Mouse (Mus musculus) kidney, embryonic 15.5 days (tissue): Measurements from ENCODE around the gene Hist1h2bk. TPM values are rescaled to one million over a fixed set of nuclear protein-coding genes. Genes with fewer than 3 reads are reported as not detected.
"Not testable (repeated sequence)": the region's sequence is repeated elsewhere in the genome, so short reads cannot be mapped to it uniquely, and the experiment has no call there.

Experiments used
- ATAC-seq: fragments of 200-750 bp; cut with Nextera tagmentation; replicated peaks from 2 replicates; pipeline ENCODE4 v1.8.0; 2017; ENCODE audit warnings: moderate TSS enrichment; ENCODE audit not compliant: low FRiP score
- H3K27ac ChIP-seq: fragments of 300-500 bp; sonication (generic); 2 replicates; pipeline ENCODE4 v1.5.1; 2015; ENCODE audit warnings: mild to moderate bottlenecking, inconsistent platforms
- H3K27me3 ChIP-seq: fragments of 300-500 bp; sonication (generic); 2 replicates; pipeline ENCODE4 v1.6.1; 2015; ENCODE audit warnings: inconsistent platforms
- H3K36me3 ChIP-seq: fragments of 300-500 bp; sonication (generic); 2 replicates; pipeline ENCODE4 v1.6.1; 2015; ENCODE audit warnings: inconsistent platforms
- H3K4me1 ChIP-seq: fragments of 300-500 bp; sonication (generic); 2 replicates; pipeline ENCODE4 v1.6.1; 2015; ENCODE audit warnings: inconsistent platforms
- H3K4me2 ChIP-seq: fragments of 300-500 bp; sonication (generic); 2 replicates; pipeline ENCODE4 v1.6.1; 2015; ENCODE audit warnings: moderate library complexity, mild to moderate bottlenecking, inconsistent platforms
- H3K4me3 ChIP-seq: fragments of 300-500 bp; sonication (generic); replicated peaks from 2 replicates; pipeline ENCODE4 v1.5.1; 2015; ENCODE audit warnings: mild to moderate bottlenecking, inconsistent platforms
- H3K9ac ChIP-seq: fragments of 300-500 bp; sonication (generic); 2 replicates; pipeline ENCODE4 v1.6.1; 2015; ENCODE audit warnings: mild to moderate bottlenecking, inconsistent platforms
- H3K9me3 ChIP-seq: fragments of 300-500 bp; sonication (generic); replicated peaks from 2 replicates; pipeline ENCODE4 v1.6.1; 2016; ENCODE audit warnings: inconsistent platforms
- whole genome bisulfite sequencing: fragments of 180-500 bp; shearing (Covaris S2); methylation state at CpG from one replicate; pipeline ENCODE4 v1.1.7; 2015; ENCODE audit warnings: mixed read lengths; 5-methylcytosine and 5-hydroxymethylcytosine counted together
- polyA plus RNA-seq: library from polyadenylated mRNA; unstranded; fragments of >200 nt; fragmentation: Nextera tagmentation; extraction: Ambion mirVana; gene quantifications from 2 replicates; pipeline ENCODE4 v1.2.1, GENCODE M21; 2015

The Hist1h2bk gene
- polyA plus RNA-seq, 1 experiment from 2014 or later: 8.8 TPM

DNA sequence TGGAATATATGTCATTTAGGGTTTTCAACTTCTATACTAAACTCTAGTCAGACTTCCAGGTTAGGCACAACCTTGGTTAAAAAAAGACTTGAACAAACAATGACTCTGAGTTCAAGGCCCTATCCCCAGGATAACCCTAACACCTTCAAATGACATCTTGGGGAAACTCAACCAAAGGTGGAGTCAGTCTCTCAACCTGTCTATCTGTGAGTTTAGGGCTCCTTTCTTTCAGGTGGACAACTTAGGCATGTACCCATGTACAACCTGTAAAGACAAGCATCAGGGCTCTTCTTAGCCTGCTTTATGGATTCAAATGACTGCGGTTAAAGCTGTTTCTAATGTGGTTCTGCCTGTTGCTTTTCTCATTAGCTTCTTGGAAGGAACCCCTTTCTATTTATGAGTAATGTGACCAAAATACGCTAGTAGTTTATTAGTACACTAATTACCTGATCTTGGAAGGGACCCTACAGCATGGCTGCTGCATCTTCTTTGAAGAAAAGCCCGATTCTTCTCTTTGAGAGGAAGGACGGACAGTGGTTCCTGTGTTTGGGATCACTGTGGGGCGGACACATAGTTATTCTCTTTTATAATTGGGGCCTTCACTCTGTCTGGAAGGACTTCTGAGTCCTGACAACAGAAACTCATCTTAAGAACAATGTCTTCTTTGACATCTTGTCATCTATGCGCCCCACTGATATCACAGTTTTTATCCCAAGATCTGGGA is 8.9 kb downstream of the Hist1h2bk start:
- H3K36me3 ChIP-seq: no peaks in the 10 kb centered on the region
- H3K4me3 ChIP-seq: peak overlapping the region; percentile 44
- H3K9ac ChIP-seq: no peak overlapping the region
- H3K9me3 ChIP-seq: no peaks in the 10 kb centered on the region
- H3K27me3 ChIP-seq: no peaks in the 10 kb centered on the region
- H3K27ac ChIP-seq: peak overlapping the region; percentile 89; the same call in 1 of the 2 replicates
- no peak for ATAC-seq
- peak overlapping the region; percentile 61 for H3K4me2 ChIP-seq
- peaks cover 18% of the 10 kb centered on the region for H3K4me1 ChIP-seq
- 89% methylated on average over 6 of the region's 6 CpGs for WGBS

DNA sequence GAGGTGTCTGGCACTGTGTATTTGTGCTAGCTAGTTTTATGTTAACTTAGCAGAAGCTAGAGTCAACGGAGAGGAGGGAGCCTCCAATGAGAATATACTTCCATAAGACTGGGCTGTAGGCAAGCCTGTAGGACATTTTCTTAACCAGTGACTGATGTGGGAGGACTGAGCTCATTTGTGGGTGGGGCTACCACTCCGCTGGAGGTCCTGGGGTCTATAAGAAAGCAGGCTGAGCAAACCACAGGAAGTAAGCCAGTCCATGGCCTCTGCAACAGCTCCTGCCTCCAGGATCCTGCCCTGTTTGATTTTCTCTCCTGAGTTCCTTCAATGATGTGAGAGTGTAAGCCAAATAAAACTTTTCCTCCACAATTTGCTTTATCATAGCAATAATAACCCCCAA is 9.6 kb downstream of the Hist1h2bk start:
- no peak overlapping the region for H3K4me2 ChIP-seq
- WGBS: 49% methylated on average over 2 of the region's 2 CpGs
- peaks cover 17% of the 10 kb centered on the region for H3K4me1 ChIP-seq
- no peak overlapping the region for H3K27ac ChIP-seq
- ATAC-seq: no peak
- no peaks in the 10 kb centered on the region for H3K36me3 ChIP-seq
- no peak overlapping the region for H3K9ac ChIP-seq
- H3K27me3 ChIP-seq: no peaks in the 10 kb centered on the region
- no peaks in the 10 kb centered on the region for H3K9me3 ChIP-seq
- no peak overlapping the region for H3K4me3 ChIP-seq

DNA sequence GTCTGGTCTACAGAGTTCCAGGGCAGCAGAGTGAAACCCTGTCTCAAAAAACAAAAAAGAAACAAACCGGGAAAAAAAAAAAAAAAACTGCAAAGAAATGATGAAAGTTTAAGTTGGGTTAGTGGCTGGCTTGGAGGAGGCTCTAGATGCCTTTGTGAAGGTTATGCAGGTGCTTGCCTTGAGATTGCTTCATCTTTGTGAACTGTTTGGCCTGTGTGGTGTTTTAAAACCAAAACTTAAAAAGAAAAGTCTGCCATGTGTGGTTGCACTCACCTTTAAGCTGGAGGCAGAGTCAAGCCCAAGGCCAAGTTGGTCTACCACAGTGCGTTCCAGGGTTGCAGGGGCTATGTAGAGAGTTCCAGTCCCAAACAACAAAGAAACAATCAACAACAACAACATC is 13.4 kb downstream of the Hist1h2bk start:
- H3K4me1 ChIP-seq: peaks cover 8% of the 10 kb centered on the region
- ATAC-seq: no peak
- no peak overlapping the region for H3K4me3 ChIP-seq
- no peak overlapping the region for H3K27ac ChIP-seq
- no peaks in the 10 kb centered on the region for H3K9me3 ChIP-seq
- no peaks in the 10 kb centered on the region for H3K36me3 ChIP-seq
- H3K9ac ChIP-seq: no peak overlapping the region
- WGBS: 83% methylated on average over 2 of the region's 2 CpGs
- no peak overlapping the region for H3K4me2 ChIP-seq
- H3K27me3 ChIP-seq: no peaks in the 10 kb centered on the region

DNA sequence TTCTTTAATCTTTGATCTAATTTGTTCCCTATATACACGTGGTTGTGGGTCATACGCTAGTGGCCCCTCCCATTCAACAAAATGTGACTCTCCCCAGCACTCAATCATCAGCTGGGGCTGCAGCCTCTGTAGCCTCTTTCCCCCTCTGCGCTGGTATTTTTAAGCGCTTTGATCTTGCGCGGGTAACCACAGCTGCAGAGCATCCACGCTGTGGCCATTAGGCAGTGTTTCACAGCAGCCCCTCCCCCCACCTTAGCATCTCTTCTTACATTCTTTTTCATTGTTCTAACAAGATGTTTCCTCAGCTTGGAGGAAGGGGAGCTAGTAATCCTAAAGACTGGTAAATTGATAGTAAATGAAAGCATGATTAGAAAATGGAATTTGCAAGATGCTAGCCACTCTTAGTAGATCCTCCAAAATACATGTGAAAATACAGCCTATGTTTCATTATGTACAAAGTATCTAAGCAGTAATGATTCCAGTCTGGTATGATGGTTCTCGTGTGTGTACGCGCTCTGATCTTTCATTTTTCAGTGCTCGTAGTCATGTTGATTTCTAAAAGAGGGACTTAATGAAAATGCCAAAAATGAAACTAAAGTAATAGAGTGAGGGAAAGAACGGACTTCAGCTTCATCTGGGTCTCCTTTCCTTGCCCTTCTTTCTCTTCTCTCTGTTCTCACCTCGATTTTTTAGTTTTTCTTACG is 14.2 kb downstream of the Hist1h2bk start:
- H3K4me3 ChIP-seq: peak overlapping the region; percentile 59
- no peaks in the 10 kb centered on the region for H3K36me3 ChIP-seq
- under 1% methylated on average over 14 of the region's 14 CpGs for WGBS
- peak overlapping the region; percentile 69 for H3K4me2 ChIP-seq
- ATAC-seq: peak; percentile 24; the same call in 1 of the 2 replicates
- H3K9ac ChIP-seq: peak overlapping the region; percentile 19; the same call in 1 of the 2 replicates
- H3K27ac ChIP-seq: peak overlapping the region; percentile 93
- H3K27me3 ChIP-seq: no peaks in the 10 kb centered on the region
- H3K4me1 ChIP-seq: peaks cover 2% of the 10 kb centered on the region; the same call in 1 of the 2 replicates
- no peaks in the 10 kb centered on the region for H3K9me3 ChIP-seq

DNA sequence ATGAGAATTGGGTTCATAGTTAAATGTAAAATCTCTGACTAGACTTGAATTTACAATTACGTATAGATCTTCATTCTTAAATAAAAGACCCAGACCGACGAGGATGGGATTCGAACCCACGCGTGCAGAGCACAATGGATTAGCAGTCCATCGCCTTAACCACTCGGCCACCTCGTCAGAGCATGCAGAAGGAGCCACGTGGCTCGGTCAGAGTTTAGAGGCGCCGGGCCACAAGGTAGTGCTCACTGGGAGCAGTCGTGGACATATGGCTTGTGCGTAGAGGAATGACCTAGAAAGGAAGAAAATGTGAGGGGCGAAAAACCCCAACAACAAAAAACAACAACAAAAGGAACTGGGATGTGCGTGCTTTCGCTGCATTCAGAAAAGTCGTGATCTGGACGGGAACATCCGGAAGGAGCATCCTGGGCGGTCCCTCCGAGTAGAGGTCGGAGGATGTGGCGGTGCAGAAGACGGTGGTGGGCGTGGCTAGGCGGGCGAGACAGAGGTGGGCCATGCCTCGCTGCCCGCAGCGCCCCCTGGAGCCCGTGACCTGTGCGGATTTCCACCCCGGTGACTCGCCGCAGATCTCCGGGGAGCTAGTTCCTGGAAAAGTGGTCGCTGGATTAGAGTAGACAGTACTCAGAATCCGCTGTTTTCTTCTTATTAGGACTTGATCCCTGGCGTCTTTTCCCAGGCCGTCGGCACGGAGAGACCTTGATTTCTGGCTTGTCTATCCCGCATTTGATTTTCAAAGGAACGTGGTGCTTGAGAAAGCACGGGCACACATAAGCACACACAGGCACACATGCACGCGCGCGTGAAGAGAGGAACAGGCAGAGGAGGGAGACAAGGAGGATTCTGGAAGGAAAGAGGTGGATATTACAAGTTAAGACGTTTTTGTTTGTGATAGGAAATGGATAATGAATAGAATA is 15.2 kb downstream of the Hist1h2bk start:
- WGBS: under 1% methylated on average over 52 of the region's 52 CpGs
- peaks cover 2% of the 10 kb centered on the region; the same call in 1 of the 2 replicates for H3K4me1 ChIP-seq
- peak overlapping the region; percentile 60 for H3K9ac ChIP-seq
- H3K4me2 ChIP-seq: peak overlapping the region; percentile 69
- H3K9me3 ChIP-seq: no peaks in the 10 kb centered on the region
- H3K27ac ChIP-seq: peak overlapping the region; percentile 93
- peak overlapping the region; percentile 59 for H3K4me3 ChIP-seq
- no peaks in the 10 kb centered on the region for H3K36me3 ChIP-seq
- H3K27me3 ChIP-seq: no peaks in the 10 kb centered on the region
- ATAC-seq: peak; percentile 96

DNA sequence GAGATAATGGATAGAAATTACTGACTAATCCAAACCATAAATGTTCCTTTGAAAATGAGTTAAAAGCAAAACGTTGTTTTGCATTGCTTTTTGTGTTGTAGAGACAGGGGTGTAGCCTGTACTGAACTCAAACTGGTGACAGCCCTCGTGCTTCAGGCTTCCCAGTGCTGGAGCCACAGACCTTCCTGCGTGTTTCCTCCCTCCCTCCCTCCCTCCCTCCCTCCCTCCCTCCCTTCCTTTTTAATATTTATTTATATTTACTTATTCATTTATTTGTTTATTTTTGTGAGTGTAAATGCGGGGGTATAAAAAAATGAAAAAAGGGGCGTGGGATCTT is 15.8 kb downstream of the Hist1h2bk start:
- no peak for ATAC-seq
- H3K27me3 ChIP-seq: no peaks in the 10 kb centered on the region
- peaks cover 2% of the 10 kb centered on the region; the same call in 1 of the 2 replicates for H3K4me1 ChIP-seq
- H3K4me3 ChIP-seq: peak overlapping the region; percentile 59
- H3K9ac ChIP-seq: peak overlapping the region; percentile 60
- 11% methylated on average over 5 of the region's 5 CpGs for WGBS
- no peaks in the 10 kb centered on the region for H3K36me3 ChIP-seq
- peak overlapping the region; percentile 69 for H3K4me2 ChIP-seq
- no peaks in the 10 kb centered on the region for H3K9me3 ChIP-seq
- H3K27ac ChIP-seq: peak overlapping the region; percentile 93

DNA sequence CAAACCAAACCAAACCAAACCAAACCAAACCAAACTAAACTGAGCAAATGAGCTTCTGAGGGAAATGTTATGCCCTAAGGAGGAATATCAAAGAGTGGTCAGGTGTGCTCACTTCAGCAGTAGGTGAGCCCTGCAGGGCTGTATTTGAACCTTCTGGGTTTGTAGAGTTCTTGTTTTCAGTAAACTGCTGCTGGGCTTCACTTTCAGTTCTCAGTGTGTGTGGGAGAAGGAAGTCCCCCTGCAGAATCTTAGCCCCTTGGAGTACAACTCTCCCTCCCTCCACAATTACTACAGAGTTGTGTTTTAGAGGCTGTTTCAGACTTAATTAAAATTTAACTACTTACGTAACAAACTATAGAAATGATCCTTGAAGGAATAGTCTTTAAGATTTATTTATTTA is 18.1 kb downstream of the Hist1h2bk start:
- Histone ChIP-seq H3K4me3 (no peak overlapping the region), H3K9me3 (no peaks in the 10 kb centered on the region), H3K36me3 (no peaks in the 10 kb centered on the region), H3K9ac (no peak overlapping the region), H3K4me2 (no peak overlapping the region), H3K27me3 (no peaks in the 10 kb centered on the region), H3K27ac (no peak overlapping the region), H3K4me1 (peaks cover 2% of the 10 kb centered on the region; the same call in 1 of the 2 replicates)
- 97% methylated on average over 1 of the region's 1 CpGs for WGBS
- no peak for ATAC-seq

DNA sequence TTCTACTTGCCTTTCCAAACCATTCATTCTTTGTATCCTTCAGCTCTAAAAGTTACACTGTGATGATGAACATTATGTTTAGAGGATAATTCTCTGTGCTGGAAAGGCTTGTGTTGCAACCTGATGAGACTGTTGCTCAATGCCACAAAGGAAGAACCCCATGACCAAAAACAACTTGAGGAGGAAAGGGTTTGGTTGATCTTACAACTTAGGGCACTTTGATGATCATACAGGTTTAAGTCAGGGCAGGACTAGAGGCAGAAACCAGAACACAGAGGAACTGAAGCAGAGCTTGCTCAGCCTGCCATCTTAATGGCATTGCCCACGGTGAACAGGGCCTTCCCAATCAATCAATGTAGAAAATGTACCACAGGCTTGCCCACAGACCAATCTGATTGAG is 25.8 kb downstream of the Hist1h2bk start:
- no peak overlapping the region for H3K4me2 ChIP-seq
- H3K9ac ChIP-seq: no peak overlapping the region
- no peaks in the 10 kb centered on the region for H3K9me3 ChIP-seq
- H3K36me3 ChIP-seq: no peaks in the 10 kb centered on the region
- no peak overlapping the region for H3K27ac ChIP-seq
- no peaks in the 10 kb centered on the region for H3K27me3 ChIP-seq
- H3K4me3 ChIP-seq: no peak overlapping the region
- no peak for ATAC-seq
- WGBS: 79% methylated on average over 1 of the region's 1 CpGs
- H3K4me1 ChIP-seq: no peaks in the 10 kb centered on the region

DNA sequence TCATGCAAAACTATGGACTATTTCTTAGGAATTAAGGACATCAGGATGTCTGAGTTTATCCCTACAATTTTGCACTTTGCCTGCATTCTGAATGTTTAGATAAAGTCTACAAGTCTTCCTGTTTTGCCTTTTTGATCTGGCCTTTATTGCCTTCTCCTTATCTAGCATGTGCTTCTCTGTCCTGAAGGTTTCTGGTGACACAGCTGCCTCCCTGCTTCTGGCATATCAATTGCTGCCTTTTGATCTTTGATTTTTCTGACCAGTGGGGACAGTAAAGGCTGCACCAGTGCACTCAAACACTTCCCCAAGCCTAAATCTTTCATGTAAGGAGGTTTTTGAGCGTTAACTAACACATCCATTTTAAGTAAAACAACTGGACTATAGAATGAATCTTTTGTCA is 27.8 kb downstream of the Hist1h2bk start:
- no peaks in the 10 kb centered on the region for H3K27me3 ChIP-seq
- H3K4me1 ChIP-seq: no peaks in the 10 kb centered on the region
- H3K4me3 ChIP-seq: no peak overlapping the region
- no peak for ATAC-seq
- no peaks in the 10 kb centered on the region for H3K9me3 ChIP-seq
- H3K27ac ChIP-seq: no peak overlapping the region
- H3K36me3 ChIP-seq: no peaks in the 10 kb centered on the region
- H3K9ac ChIP-seq: no peak overlapping the region
- 44% methylated on average over 1 of the region's 1 CpGs for WGBS
- no peak overlapping the region for H3K4me2 ChIP-seq

DNA sequence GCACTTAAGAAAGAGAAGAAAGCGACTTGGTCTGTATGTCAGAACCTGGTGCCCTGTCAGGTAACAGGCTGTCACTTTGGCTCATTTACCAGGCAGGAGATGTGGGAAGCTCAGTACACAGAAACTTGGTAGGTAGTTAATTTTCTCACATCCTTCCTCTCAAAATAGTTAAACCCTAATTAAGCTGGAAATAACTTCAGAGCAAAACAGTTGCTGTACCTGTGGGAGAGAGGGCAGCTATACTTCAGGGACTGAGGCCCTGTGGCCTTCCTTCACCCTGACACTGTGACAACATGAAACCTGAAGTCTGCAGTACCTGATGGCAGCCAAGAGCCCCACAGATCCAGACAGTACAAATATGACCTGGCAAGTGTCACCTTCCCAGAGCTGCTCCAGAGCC is 48.5 kb downstream of the Hist1h2bk start, which contains the start of gene Vmn1r188:
Vmn1r188 (plus strand) TSS at position 301 of the 400 bp plus-strand sequence.
- H3K36me3 ChIP-seq, H3K4me1 ChIP-seq, H3K27me3 ChIP-seq, H3K9me3 ChIP-seq, H3K4me3 ChIP-seq, H3K4me2 ChIP-seq, H3K27ac ChIP-seq, ATAC-seq, H3K9ac ChIP-seq: not testable (repeated sequence)
- 82% methylated on average over 1 of the region's 1 CpGs for WGBS
